31 mouse cellular contexts compared by ENCODE assay signal in the genomic region with DNA sequence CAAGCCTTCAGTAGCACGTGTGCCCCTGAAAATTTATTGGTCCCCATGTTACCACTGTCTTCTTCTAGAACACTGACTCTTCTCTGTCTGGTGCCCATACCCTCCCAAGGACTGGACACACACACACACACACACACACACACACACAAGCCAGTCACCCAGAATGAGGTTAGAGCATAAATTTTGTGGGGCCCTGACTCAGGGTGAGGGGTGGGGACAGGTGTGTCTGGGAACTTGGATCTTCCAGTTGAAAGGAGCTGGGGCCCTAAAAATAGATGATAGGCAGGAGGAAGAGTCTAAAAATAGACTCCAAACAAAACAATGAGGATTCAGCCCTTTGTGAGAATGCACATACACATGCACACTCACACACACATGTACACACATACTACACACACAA. TPM values are rescaled to one million over a fixed set of nuclear protein-coding genes. Genes with fewer than 3 reads are reported as not detected.
"Had no signal": no experiment of that assay in that cellular context is flagged by ENCODE, and none has a peak within 500 bp of the region (broad histone marks: within the 10 kb centered on the region; RNA-seq: fewer than 3 reads in every experiment).

No protein-coding gene starts in this region.

- DNase-seq: cerebellum, adult 9-10 months; cerebellum, adult 9-11 months; cerebellum, postnatal 10 days; cerebellum, postnatal 14 days; cerebellum, postnatal 25 days; cerebellum, postnatal 36 days; embryo, embryonic 11 days; forebrain, postnatal 0 days; gastrocnemius, adult 2 months; gastrocnemius, postnatal 10 days; gastrocnemius, postnatal 14 days; gastrocnemius, postnatal 25 days; gastrocnemius, postnatal 36 days; heart, adult 11 months; heart, adult 18-20 months; heart, adult 2 months had no signal

- H3K4me3 ChIP-seq: embryonic facial prominence, embryonic 10.5 days; embryonic facial prominence, embryonic 12.5 days; embryonic facial prominence, embryonic 13.5 days; embryonic facial prominence, embryonic 15.5 days; erythroblast, embryonic 14.5 days; forebrain, embryonic 10.5 days; forebrain, embryonic 12.5 days; forebrain, embryonic 13.5 days; forebrain, embryonic 15.5 days; gastrocnemius, adult 2 months; heart, adult 2 months had no signal

- H3K27me3 ChIP-seq: forebrain, embryonic 15.5 days had no signal

- H3K4me2 ChIP-seq: embryonic facial prominence, embryonic 12.5 days; embryonic facial prominence, embryonic 13.5 days; embryonic facial prominence, embryonic 15.5 days; forebrain, embryonic 12.5 days; forebrain, embryonic 13.5 days; forebrain, embryonic 15.5 days had no signal

- H3K36me3 ChIP-seq: embryonic facial prominence, embryonic 10.5 days; embryonic facial prominence, embryonic 12.5 days; embryonic facial prominence, embryonic 13.5 days; embryonic facial prominence, embryonic 15.5 days; forebrain, embryonic 10.5 days; forebrain, embryonic 12.5 days; forebrain, embryonic 15.5 days had no signal

RNA-seq across cellular contexts. Expression of a gene that starts 1.8 kb away (rescaled TPM):
- polyA plus RNA-seq: embryonic facial prominence, embryonic 10.5 days; embryonic facial prominence, embryonic 11.5 days; embryonic facial prominence, embryonic 14.5 days; erythroblast, embryonic 14.5 days; forebrain, embryonic 11.5 days; forebrain, embryonic 12.5 days; forebrain, embryonic 13.5 days; forebrain, embryonic 14.5 days; forebrain, embryonic 15.5 days; gonadal fat pad, adult 2 months; heart, adult 2 months had no signal

RNA-seq across cellular contexts. Expression of a gene that starts 13.1 kb away (rescaled TPM):
- polyA plus RNA-seq: embryonic facial prominence, embryonic 11.5 days; embryonic facial prominence, embryonic 13.5 days; embryonic facial prominence, embryonic 14.5 days; erythroblast, embryonic 14.5 days; forebrain, embryonic 10.5 days; forebrain, embryonic 11.5 days; forebrain, embryonic 12.5 days; forebrain, embryonic 13.5 days; forebrain, embryonic 14.5 days; gonadal fat pad, adult 2 months had no signal

RNA-seq across cellular contexts. Expression of a gene that starts 25.8 kb away (rescaled TPM):
- polyA plus RNA-seq: cortical plate, adult 2 months; embryonic facial prominence, embryonic 10.5 days; embryonic facial prominence, embryonic 11.5 days; embryonic facial prominence, embryonic 12.5 days; embryonic facial prominence, embryonic 13.5 days; erythroblast, embryonic 14.5 days; forebrain, embryonic 10.5 days; forebrain, embryonic 11.5 days; forebrain, embryonic 12.5 days; forebrain, embryonic 13.5 days; gonadal fat pad, adult 2 months; heart, adult 2 months had no signal
